Mouse (Mus musculus) forebrain, postnatal 0 days (tissue): ENCODE data around the gene Mnd1. TPM values are rescaled to one million over a fixed set of nuclear protein-coding genes. Genes with fewer than 3 reads are reported as not detected.

Experiments
- ATAC-seq: fragments of 200-750 bp; cut with Nextera tagmentation; 2 replicates; pipeline ENCODE4 v1.8.0; 2017; ENCODE audit warnings: mild to moderate bottlenecking, moderate library complexity
- DNase-seq: peaks from one replicate; pipeline ENCODE4 v3.0.0-alpha.2; 2015
- H3K27ac ChIP-seq: fragments of 300-500 bp; sonication (generic); 2 replicates; pipeline ENCODE4 v1.5.1; 2014; ENCODE audit warnings: low read depth, mild to moderate bottlenecking, antibody characterized with exemption, low read length, moderate library complexity, mixed read lengths
- H3K27me3 ChIP-seq: fragments of 300-500 bp; sonication (generic); 2 replicates; pipeline ENCODE4 v1.6.1; 2014; ENCODE audit warnings: mild to moderate bottlenecking, low read length, mixed read lengths; ENCODE audit not compliant: insufficient read depth
- H3K36me3 ChIP-seq: fragments of 300-500 bp; sonication (generic); 2 replicates; pipeline ENCODE4 v1.6.1; 2014; ENCODE audit warnings: mild to moderate bottlenecking, moderate library complexity; ENCODE audit not compliant: insufficient read depth
- H3K4me1 ChIP-seq: fragments of 300-500 bp; sonication (generic); 2 replicates; pipeline ENCODE4 v1.6.1; 2014; ENCODE audit warnings: antibody characterized with exemption; ENCODE audit not compliant: insufficient read depth
- H3K4me2 ChIP-seq: fragments of 300-500 bp; sonication (generic); 2 replicates; pipeline ENCODE4 v1.6.1; 2014; ENCODE audit warnings: low read depth, mild to moderate bottlenecking, moderate library complexity
- H3K4me3 ChIP-seq: fragments of 300-500 bp; sonication (generic); 2 replicates; pipeline ENCODE4 v1.5.1; 2014; ENCODE audit warnings: low read depth, low read length, mixed read lengths
- H3K9ac ChIP-seq: fragments of 300-500 bp; sonication (generic); 2 replicates; pipeline ENCODE4 v1.6.1; 2014; ENCODE audit warnings: mild to moderate bottlenecking
- H3K9me3 ChIP-seq: fragments of 300-500 bp; sonication (generic); 2 replicates; pipeline ENCODE4 v1.6.1; 2016; ENCODE audit warnings: low read length
- CTCF ChIP-seq: sonication (generic); IDR thresholded peaks from 2 replicates; pipeline ENCODE4 v1.5.1; 2016; ENCODE audit warnings: antibody characterized with exemption, control low read depth, low read depth
- WGBS: fragments of 180-500 bp; shearing (Covaris S2); extraction: QIAGEN DNeasy Blood & Tissue Kit; methylation state at CpG from one replicate; pipeline ENCODE4 v1.1.7; 2014; 5-methylcytosine and 5-hydroxymethylcytosine counted together
- polyA plus RNA-seq: library from polyadenylated mRNA; unstranded; fragments of >200 nt; fragmentation: Nextera tagmentation; extraction: Ambion mirVana; gene quantifications from 2 replicates; pipeline ENCODE4 v1.2.1, GENCODE M21; 2015
- total RNA-seq: library from RNA; depleted of rRNA; stranded (reverse); fragments of >200 nt; gene quantifications from 2 replicates; pipeline ENCODE4 v1.2.3, GENCODE M21; 2014

The Mnd1 gene
- total and polyA plus RNA-seq, 2 experiments from 2014 or later, result 2.5 to 3.0 TPM

GRCm38 (mm10) chr3:84175337-84176315 is 20.0 kb upstream of the Mnd1 start:
- no peak overlapping the region for H3K9ac ChIP-seq
- H3K27ac ChIP-seq, result no peak overlapping the region
- H3K4me1 ChIP-seq, result peaks cover 2% of the 10 kb centered on the region; the same call in 1 of the 2 replicates
- WGBS, result 40% methylated on average over 7 of the region's 7 CpGs
- no peaks in the 10 kb centered on the region for H3K27me3 ChIP-seq
- peak; percentile 90 for TF ChIP-seq CTCF
- DNase-seq, result peak; percentile 88
- peaks cover 48% of the 10 kb centered on the region for H3K36me3 ChIP-seq
- H3K9me3 ChIP-seq, result no peaks in the 10 kb centered on the region
- H3K4me2 ChIP-seq, result no peak overlapping the region
- ATAC-seq, result peak; percentile 91
- no peak overlapping the region for H3K4me3 ChIP-seq

GRCm38 (mm10) chr3:84173581-84174154 is 18.1 kb upstream of the Mnd1 start, which contains the start of gene Gm6525:
Gene Gm6525, plus strand, starts transcription at chr3:84174104.
- WGBS, result 54% methylated on average over 11 of the region's 11 CpGs
- Histone ChIP-seq H3K27me3 (no peaks in the 10 kb centered on the region), H3K9ac (no peak within 1 kb of the TSS), H3K9me3 (no peaks in the 10 kb centered on the region), H3K4me2 (no peak within 1 kb of the TSS), H3K27ac (no peak within 1 kb of the TSS), H3K4me3 (no peak within 1 kb of the TSS), H3K36me3 (peaks cover 56% of the 10 kb centered on the region), H3K4me1 (no peaks in the 10 kb centered on the region)
- no peak for TF ChIP-seq CTCF
- ATAC-seq (no peak), DNase-seq (no peak)

DNA sequence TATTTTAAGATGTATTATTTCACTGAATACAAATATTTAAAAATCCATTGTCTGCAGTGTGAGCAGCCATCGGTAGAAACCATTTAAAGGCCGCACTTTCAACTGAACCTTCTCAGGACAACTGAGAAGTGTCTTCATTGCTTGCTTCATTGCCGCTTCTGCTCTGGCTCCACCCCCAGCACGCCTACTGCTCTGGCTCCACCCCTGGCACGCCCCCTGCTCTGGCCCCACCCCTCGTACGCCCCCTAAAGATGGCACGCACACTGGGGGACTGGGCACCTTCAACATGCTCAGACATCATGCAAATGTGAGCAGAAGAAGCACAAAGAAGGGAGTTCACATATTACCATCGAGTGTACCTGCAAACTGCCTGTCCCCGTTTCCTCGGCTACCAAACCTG is 16.8 kb upstream of the Mnd1 start:
- DNase-seq (no peak), ATAC-seq (peak; percentile 56)
- no peaks in the 10 kb centered on the region for H3K9me3 ChIP-seq
- H3K27me3 ChIP-seq, result no peaks in the 10 kb centered on the region
- no peak overlapping the region for H3K4me3 ChIP-seq
- no peak overlapping the region for H3K4me2 ChIP-seq
- TF ChIP-seq CTCF, result no peak
- no peak overlapping the region for H3K9ac ChIP-seq
- H3K4me1 ChIP-seq, result no peaks in the 10 kb centered on the region
- peaks cover 53% of the 10 kb centered on the region for H3K36me3 ChIP-seq
- 0 out of 2 replicates have a peak overlapping the region, but pooled peaks have one; percentile 15 for H3K27ac ChIP-seq
- 58% methylated on average over 11 of the region's 11 CpGs for WGBS

- Histone ChIP-seq H3K27me3 (no peaks in the 10 kb centered on the region), H3K27ac (no peak overlapping the region), H3K4me1 (no peaks in the 10 kb centered on the region), H3K4me3 (no peak overlapping the region), H3K9ac (no peak overlapping the region), H3K9me3 (no peaks in the 10 kb centered on the region), H3K36me3 (peaks cover 66% of the 10 kb centered on the region), H3K4me2 (no peak overlapping the region)
- WGBS, result 76% methylated on average over 8 of the region's 8 CpGs
- no peak for ATAC-seq
- no peak for DNase-seq
- peak; percentile 39 for TF ChIP-seq CTCF
These were observed 13.9 kb upstream of the Mnd1 start for GRCm38 (mm10) chr3:84169393-84170005.

DNA sequence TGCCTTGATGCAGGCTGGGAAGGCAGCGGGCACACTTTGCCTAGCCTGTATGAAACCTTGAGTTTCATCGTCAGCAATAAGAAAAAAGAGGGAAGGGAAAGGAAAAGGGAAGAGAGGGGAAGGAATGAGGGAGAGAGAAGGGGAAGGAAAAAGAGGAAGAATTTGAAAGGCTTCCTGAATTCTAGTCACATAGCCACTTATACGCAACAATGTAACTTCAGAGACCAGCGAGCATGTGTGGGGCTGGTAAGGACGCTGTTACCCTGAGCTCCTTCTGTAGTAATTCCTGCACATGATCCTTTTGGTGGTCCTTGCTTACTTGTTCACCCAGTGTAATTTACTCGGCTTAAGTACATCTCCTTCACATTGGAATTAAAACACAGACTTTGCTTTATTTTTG is 13.4 kb upstream of the Mnd1 start:
- peaks cover 64% of the 10 kb centered on the region for H3K36me3 ChIP-seq
- H3K4me3 ChIP-seq, result no peak overlapping the region
- H3K27me3 ChIP-seq, result no peaks in the 10 kb centered on the region
- no peak for ATAC-seq
- no peak overlapping the region for H3K27ac ChIP-seq
- H3K9ac ChIP-seq, result no peak overlapping the region
- DNase-seq, result no peak
- H3K4me2 ChIP-seq, result no peak overlapping the region
- no peaks in the 10 kb centered on the region for H3K9me3 ChIP-seq
- 81% methylated on average over 6 of the region's 6 CpGs for WGBS
- H3K4me1 ChIP-seq, result no peaks in the 10 kb centered on the region
- no peak for TF ChIP-seq CTCF

GRCm38 (mm10) chr3:84166073-84166472 is 10.5 kb upstream of the Mnd1 start:
- H3K4me3 ChIP-seq, result no peak overlapping the region
- H3K36me3 ChIP-seq, result peaks cover 47% of the 10 kb centered on the region
- no peak for TF ChIP-seq CTCF
- 61% methylated on average over 5 of the region's 5 CpGs for WGBS
- H3K9me3 ChIP-seq, result no peaks in the 10 kb centered on the region
- no peaks in the 10 kb centered on the region for H3K27me3 ChIP-seq
- DNase-seq (no peak), ATAC-seq (peak; percentile 32)
- no peak overlapping the region; the same call in 1 of the 2 replicates for H3K27ac ChIP-seq
- H3K4me2 ChIP-seq, result no peak overlapping the region
- H3K9ac ChIP-seq, result no peak overlapping the region
- no peaks in the 10 kb centered on the region for H3K4me1 ChIP-seq
